Mouse (Mus musculus) hindbrain, embryonic 15.5 days (tissue): ENCODE measurements around the gene Trem3. TPM values are rescaled to one million over a fixed set of nuclear protein-coding genes. Genes with fewer than 3 reads are reported as not detected.

Experiments
- ATAC-seq: fragments of 200-750 bp; cut with Nextera tagmentation; 2 replicates; pipeline ENCODE4 v1.8.0; 2017; ENCODE audit warnings: low read depth, moderate number of reproducible peaks, moderate TSS enrichment; ENCODE audit not compliant: low FRiP score
- H3K27ac ChIP-seq: fragments of 300-500 bp; sonication (generic); replicated peaks from 2 replicates; pipeline ENCODE4 v1.5.1; 2015; ENCODE audit warnings: mild to moderate bottlenecking, inconsistent platforms
- H3K27me3 ChIP-seq: fragments of 300-500 bp; sonication (generic); 2 replicates; pipeline ENCODE4 v1.6.1; 2015; ENCODE audit warnings: control low read depth, inconsistent platforms
- H3K36me3 ChIP-seq: fragments of 300-500 bp; sonication (generic); 2 replicates; pipeline ENCODE4 v1.6.1; 2015; ENCODE audit warnings: control low read depth, inconsistent platforms
- H3K4me1 ChIP-seq: fragments of 300-500 bp; sonication (generic); replicated peaks from 2 replicates; pipeline ENCODE4 v1.6.1; 2015; ENCODE audit warnings: control low read depth, inconsistent platforms
- H3K4me2 ChIP-seq: fragments of 300-500 bp; sonication (generic); 2 replicates; pipeline ENCODE4 v1.6.1; 2015; ENCODE audit warnings: moderate library complexity, mild to moderate bottlenecking, inconsistent platforms
- H3K4me3 ChIP-seq: fragments of 300-500 bp; sonication (generic); 2 replicates; pipeline ENCODE4 v1.5.1; 2015; ENCODE audit warnings: mild to moderate bottlenecking, inconsistent platforms
- H3K9ac ChIP-seq: fragments of 300-500 bp; sonication (generic); 2 replicates; pipeline ENCODE4 v1.6.1; 2015; ENCODE audit warnings: inconsistent platforms
- H3K9me3 ChIP-seq: fragments of 300-500 bp; sonication (generic); 2 replicates; pipeline ENCODE4 v1.6.1; 2016; ENCODE audit warnings: control low read depth, inconsistent platforms
- WGBS: fragments of 180-500 bp; shearing (Covaris S2); methylation state at CpG from one replicate; pipeline ENCODE4 v1.1.7; 2015; 5-methylcytosine and 5-hydroxymethylcytosine counted together
- polyA plus RNA-seq: library from polyadenylated mRNA; unstranded; fragments of >200 nt; fragmentation: Nextera tagmentation; extraction: Ambion mirVana; gene quantifications from 2 replicates; pipeline ENCODE4 v1.2.1, GENCODE M21; 2015

The Trem3 gene
- polyA plus RNA-seq, 1 experiment from 2014 or later = not detected

GRCm38 (mm10) chr17:48274098-48274497 lies 26.5 kb downstream of the Trem3 start:
- Histone ChIP-seq H3K27ac (no peak overlapping the region), H3K9ac (no peak overlapping the region), H3K4me2 (no peak overlapping the region), H3K4me1 (no peaks in the 10 kb centered on the region), H3K4me3 (no peak overlapping the region), H3K9me3 (no peaks in the 10 kb centered on the region), H3K36me3 (no peaks in the 10 kb centered on the region), H3K27me3 (no peaks in the 10 kb centered on the region)
- ATAC-seq = no peak
- WGBS = 88% methylated on average over 4 of the region's 4 CpGs

- no peaks in the 10 kb centered on the region for H3K9me3 ChIP-seq
- H3K27ac ChIP-seq = no peak overlapping the region
- ATAC-seq = no peak
- WGBS = 31% methylated on average over 6 of the region's 6 CpGs
- no peak overlapping the region for H3K4me2 ChIP-seq
- H3K4me3 ChIP-seq = no peak overlapping the region
- no peaks in the 10 kb centered on the region for H3K27me3 ChIP-seq
- no peaks in the 10 kb centered on the region for H3K36me3 ChIP-seq
- H3K9ac ChIP-seq = no peak overlapping the region
- no peaks in the 10 kb centered on the region for H3K4me1 ChIP-seq
Observed at GRCm38 (mm10) chr17:48274885-48275284, 27.3 kb downstream of the Trem3 start.

GRCm38 (mm10) chr17:48275736-48276135 lies 28.2 kb downstream of the Trem3 start:
- no peak overlapping the region for H3K4me3 ChIP-seq
- ATAC-seq = no peak

GRCm38 (mm10) chr17:48278381-48278780 lies 30.8 kb downstream of the Trem3 start:
- Histone ChIP-seq H3K9ac (no peak overlapping the region), H3K36me3 (no peaks in the 10 kb centered on the region), H3K27ac (no peak overlapping the region), H3K4me2 (no peak overlapping the region), H3K4me1 (peaks cover 12% of the 10 kb centered on the region), H3K27me3 (no peaks in the 10 kb centered on the region), H3K9me3 (no peaks in the 10 kb centered on the region), H3K4me3 (no peak overlapping the region)
- ATAC-seq = no peak

More at GRCm38 (mm10) chr17:48275736-48276135, 28.2 kb downstream of the Trem3 start:
- Histone ChIP-seq H3K9me3 (no peaks in the 10 kb centered on the region), H3K9ac (no peak overlapping the region), H3K4me2 (no peak overlapping the region), H3K27ac (no peak overlapping the region), H3K4me1 (no peaks in the 10 kb centered on the region), H3K27me3 (no peaks in the 10 kb centered on the region), H3K36me3 (no peaks in the 10 kb centered on the region)
- 66% methylated on average over 7 of the region's 7 CpGs for WGBS

GRCm38 (mm10) chr17:48279002-48279401 lies 31.4 kb downstream of the Trem3 start:
- H3K9ac ChIP-seq = no peak overlapping the region
- 82% methylated on average over 4 of the region's 4 CpGs for WGBS
- no peaks in the 10 kb centered on the region for H3K36me3 ChIP-seq
- ATAC-seq = no peak
- H3K4me3 ChIP-seq = no peak overlapping the region
- no peak overlapping the region for H3K4me2 ChIP-seq
- no peaks in the 10 kb centered on the region for H3K27me3 ChIP-seq
- H3K4me1 ChIP-seq = peaks cover 12% of the 10 kb centered on the region
- no peaks in the 10 kb centered on the region for H3K9me3 ChIP-seq
- no peak overlapping the region for H3K27ac ChIP-seq

- H3K9me3 ChIP-seq = no peaks in the 10 kb centered on the region
- peak overlapping the region; percentile 22 for H3K4me3 ChIP-seq
- ATAC-seq = peak; percentile 51; the same call in 1 of the 2 replicates
- H3K9ac ChIP-seq = 0 out of 2 replicates have a peak overlapping the region, but pooled peaks have one; percentile 3
- H3K27ac ChIP-seq = no peak overlapping the region
- no peaks in the 10 kb centered on the region for H3K27me3 ChIP-seq
- peak overlapping the region; percentile 54 for H3K4me2 ChIP-seq
- 36% methylated on average over 18 of the region's 18 CpGs for WGBS
- peaks cover 12% of the 10 kb centered on the region for H3K4me1 ChIP-seq
- no peaks in the 10 kb centered on the region for H3K36me3 ChIP-seq
Observed at GRCm38 (mm10) chr17:48280943-48281738, 33.6 kb downstream of the Trem3 start.

GRCm38 (mm10) chr17:48281739-48282085 lies 34.1 kb downstream of the Trem3 start:
- 0% methylated on average over 3 of the region's 3 CpGs for WGBS
- 0 out of 2 replicates have a peak overlapping the region, but pooled peaks have one; percentile 3 for H3K9ac ChIP-seq
- H3K4me2 ChIP-seq = peak overlapping the region; percentile 54
- H3K9me3 ChIP-seq = no peaks in the 10 kb centered on the region
- H3K27me3 ChIP-seq = no peaks in the 10 kb centered on the region
- peaks cover 12% of the 10 kb centered on the region for H3K4me1 ChIP-seq
- no peak for ATAC-seq
- H3K36me3 ChIP-seq = no peaks in the 10 kb centered on the region
- H3K27ac ChIP-seq = no peak overlapping the region
- H3K4me3 ChIP-seq = peak overlapping the region; percentile 22

- no peaks in the 10 kb centered on the region for H3K36me3 ChIP-seq
- H3K4me3 ChIP-seq = no peak overlapping the region
- no peaks in the 10 kb centered on the region for H3K27me3 ChIP-seq
- H3K27ac ChIP-seq = no peak overlapping the region
- H3K9ac ChIP-seq = no peak overlapping the region
- WGBS = 52% methylated on average over 1 of the region's 1 CpGs
- no peak for ATAC-seq
- H3K4me1 ChIP-seq = 0 out of 2 replicates have a peak, but pooled peaks cover 4% of the 10 kb centered on the region
- no peak overlapping the region for H3K4me2 ChIP-seq
- H3K9me3 ChIP-seq = no peaks in the 10 kb centered on the region
Observed at GRCm38 (mm10) chr17:48286765-48287164, 39.2 kb downstream of the Trem3 start.

GRCm38 (mm10) chr17:48287276-48287675 lies 39.7 kb downstream of the Trem3 start:
- 64% methylated on average over 2 of the region's 2 CpGs for WGBS
- no peak for ATAC-seq
- H3K27ac ChIP-seq = no peak overlapping the region

GRCm38 (mm10) chr17:48293500-48294194 lies 46.1 kb downstream of the Trem3 start:
- no peaks in the 10 kb centered on the region for H3K36me3 ChIP-seq
- H3K4me1 ChIP-seq = no peaks in the 10 kb centered on the region
- no peaks in the 10 kb centered on the region for H3K9me3 ChIP-seq
- H3K4me2 ChIP-seq = no peak overlapping the region
- H3K9ac ChIP-seq = no peak overlapping the region
- H3K4me3 ChIP-seq = no peak overlapping the region
- H3K27ac ChIP-seq = no peak overlapping the region
- 82% methylated on average over 5 of the region's 5 CpGs for WGBS
- no peak for ATAC-seq
- no peaks in the 10 kb centered on the region for H3K27me3 ChIP-seq

More at GRCm38 (mm10) chr17:48287276-48287675, 39.7 kb downstream of the Trem3 start:
- Histone ChIP-seq H3K4me1 (0 out of 2 replicates have a peak, but pooled peaks cover under 1% of the 10 kb centered on the region), H3K9me3 (no peaks in the 10 kb centered on the region), H3K9ac (no peak overlapping the region), H3K4me2 (no peak overlapping the region), H3K4me3 (no peak overlapping the region), H3K27me3 (no peaks in the 10 kb centered on the region), H3K36me3 (no peaks in the 10 kb centered on the region)

GRCm38 (mm10) chr17:48299203-48299602 lies 51.6 kb downstream of the Trem3 start, which contains the start of gene Treml2:
TSS of gene Treml2 (plus strand) at chr17:48299498.
- Histone ChIP-seq H3K4me1 (no peaks in the 10 kb centered on the region), H3K4me2 (no peak within 1 kb of the TSS), H3K9ac (no peak within 1 kb of the TSS), H3K9me3 (no peaks in the 10 kb centered on the region), H3K27me3 (no peaks in the 10 kb centered on the region), H3K36me3 (no peaks in the 10 kb centered on the region), H3K4me3 (no peak within 1 kb of the TSS), H3K27ac (no peak within 1 kb of the TSS)
- no peak for ATAC-seq
- WGBS = 46% methylated on average over 3 of the region's 4 CpGs

GRCm38 (mm10) chr17:48299756-48300155 lies 52.2 kb downstream of the Trem3 start:
- no peak for ATAC-seq
- 71% methylated on average over 7 of the region's 7 CpGs for WGBS
- H3K27me3 ChIP-seq = no peaks in the 10 kb centered on the region
- no peaks in the 10 kb centered on the region for H3K9me3 ChIP-seq
- H3K36me3 ChIP-seq = no peaks in the 10 kb centered on the region
- no peak overlapping the region for H3K27ac ChIP-seq
- no peak overlapping the region for H3K9ac ChIP-seq
- H3K4me3 ChIP-seq = no peak overlapping the region
- no peak overlapping the region for H3K4me2 ChIP-seq
- H3K4me1 ChIP-seq = no peaks in the 10 kb centered on the region
